Mouse (Mus musculus): ENCODE measurements around the gene Rab23.
"Not testable (repeated sequence)": the region's sequence is repeated elsewhere in the genome, so short reads cannot be mapped to it uniquely, and the experiment has no call there.

The Rab23 gene

DNA sequence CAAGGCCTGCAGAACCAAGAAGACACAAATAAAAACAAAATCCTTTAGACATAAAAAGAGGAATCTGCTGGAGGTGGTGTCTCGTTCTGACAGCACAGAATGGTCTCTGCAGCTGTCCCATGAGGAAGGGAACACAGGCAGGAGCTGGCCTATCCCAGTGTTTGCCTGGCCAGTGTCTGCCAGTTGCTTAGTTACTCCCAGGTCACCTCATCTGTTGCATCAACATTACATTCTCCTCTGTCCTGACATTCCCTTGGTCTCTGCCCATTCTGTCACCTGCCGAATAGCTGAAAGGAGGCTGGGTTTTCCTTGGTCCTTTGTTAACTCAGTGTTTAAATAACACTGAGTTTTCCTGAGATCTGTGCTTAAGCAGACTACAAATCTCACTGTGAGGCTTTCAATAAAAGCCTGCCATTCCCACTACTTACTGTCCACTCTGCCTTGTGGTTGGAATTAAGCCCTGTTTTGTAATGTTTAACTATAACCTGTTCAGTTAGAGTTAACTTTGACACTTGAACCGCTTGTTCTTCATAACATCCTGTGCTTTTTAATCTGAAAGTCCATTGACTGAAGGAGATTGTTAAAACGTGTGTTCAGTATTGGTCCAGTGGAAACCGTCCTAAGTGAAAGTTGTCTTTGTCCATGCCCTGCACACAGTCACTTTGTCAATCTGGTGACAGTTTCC lies 14.5 kb downstream of the Rab23 start:
- no peak for DNase-seq (ENCODE audit: low spot score)

DNA sequence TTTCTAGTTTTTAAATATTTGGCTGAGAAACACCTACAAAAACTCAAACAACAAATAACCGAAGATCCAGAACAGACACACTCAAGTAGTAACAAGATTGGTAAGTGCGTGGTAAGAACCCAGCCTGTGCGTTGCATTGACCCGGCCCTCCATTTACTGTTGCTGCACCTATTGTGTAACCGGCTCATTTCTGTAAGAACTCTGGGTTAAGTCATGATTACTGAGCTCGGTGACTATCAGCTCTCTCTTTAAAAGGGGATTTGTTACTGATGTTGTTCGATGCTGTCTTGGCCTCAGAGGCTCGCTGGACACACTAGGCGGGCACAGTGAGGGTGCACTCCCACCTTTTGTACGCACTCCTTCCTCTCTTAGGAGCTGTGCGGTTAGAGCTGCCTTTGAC lies 18.6 kb downstream of the Rab23 start:
- DNase-seq (ENCODE audit: low spot score), result no peak

DNA sequence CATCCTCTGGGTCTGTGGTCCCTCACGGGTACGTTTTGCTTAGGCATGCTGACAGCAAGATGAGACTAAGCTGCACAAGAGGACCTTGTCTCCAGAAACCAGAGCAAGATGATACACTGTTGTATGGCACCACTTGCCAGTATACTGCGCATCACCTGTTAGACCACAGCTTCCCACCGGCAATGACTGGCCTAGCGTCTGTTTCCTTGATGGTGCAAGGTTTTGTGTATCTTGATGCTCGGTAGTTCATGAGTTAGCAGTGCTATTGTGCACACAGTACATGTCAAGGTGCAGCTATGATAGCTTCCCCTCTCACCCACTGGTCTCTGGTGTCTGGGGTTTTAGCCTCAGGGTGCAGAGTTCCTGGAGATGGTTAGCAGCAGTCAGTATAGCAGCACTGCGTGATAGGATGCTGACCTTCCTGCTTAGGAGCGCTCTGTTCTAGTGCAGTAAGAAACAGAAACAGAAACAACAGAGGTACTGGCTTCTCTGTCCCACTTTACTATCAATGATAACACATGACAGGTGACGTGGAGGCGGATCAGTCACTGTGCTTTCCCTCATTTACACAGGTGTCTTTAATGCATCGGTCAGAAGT lies 19.1 kb downstream of the Rab23 start:
- DNase-seq (ENCODE audit: low spot score), result no peak

DNA sequence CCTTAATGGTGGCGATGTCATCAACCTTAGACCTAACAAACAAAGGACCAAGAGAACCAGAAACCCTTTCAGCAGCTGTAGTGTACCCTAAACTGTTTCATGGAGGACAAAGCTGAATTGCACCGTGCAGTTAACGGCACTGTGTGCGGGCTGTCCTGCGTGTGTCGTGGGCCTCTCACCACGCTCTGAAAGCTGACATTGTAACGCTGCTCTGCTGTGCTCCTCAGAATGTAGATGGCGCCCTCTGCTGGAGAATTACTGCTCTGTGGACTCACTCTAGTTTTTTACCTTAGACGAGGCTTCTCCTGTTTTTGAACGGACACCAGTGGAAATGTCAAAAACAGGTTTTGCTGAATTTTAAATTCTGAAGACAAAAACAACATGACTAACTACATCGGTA lies 19.6 kb downstream of the Rab23 start:
- DNase-seq (ENCODE audit: low spot score), result peak; percentile 62

DNA sequence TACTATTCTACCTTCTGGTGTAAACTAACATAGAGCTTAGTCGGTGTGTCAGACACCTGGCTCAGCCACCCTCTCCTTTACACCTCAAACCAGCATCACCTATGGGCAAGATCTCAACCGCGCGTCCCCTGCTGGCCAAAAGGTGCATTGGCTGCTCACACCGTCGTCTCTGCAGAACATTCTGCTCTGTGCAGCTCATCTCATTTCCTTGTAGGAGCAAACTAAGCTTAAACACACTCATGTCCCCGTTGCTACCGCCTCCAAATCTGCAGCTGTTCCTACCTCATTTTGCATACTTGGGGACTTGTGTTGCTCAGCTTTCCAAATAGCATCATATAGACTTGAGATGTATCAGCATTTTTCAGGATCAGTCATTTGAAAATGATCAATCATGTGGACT lies 23.2 kb downstream of the Rab23 start:
- no peak for DNase-seq (ENCODE audit: low spot score)

DNA sequence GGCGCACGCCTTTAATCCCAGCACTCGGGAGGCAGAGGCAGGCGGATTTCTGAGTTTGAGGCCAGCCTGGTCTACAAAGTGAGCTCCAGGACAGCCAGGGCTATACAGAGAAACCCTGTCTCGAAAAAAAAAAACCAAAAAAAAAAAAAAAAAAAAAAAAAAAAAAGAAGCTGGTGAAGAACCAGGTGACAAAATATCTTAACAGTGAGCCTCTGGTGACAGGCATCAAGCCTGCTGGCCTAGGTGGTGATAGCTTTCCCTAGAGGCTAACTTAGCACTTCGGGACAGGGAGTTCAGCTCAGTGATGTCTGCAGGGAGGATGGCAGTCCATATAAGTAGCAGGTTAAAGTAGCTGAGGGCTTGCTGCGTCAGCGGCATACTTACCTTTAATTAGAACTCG lies 25.1 kb downstream of the Rab23 start:
- not testable (repeated sequence) for DNase-seq (ENCODE audit: low spot score)

DNA sequence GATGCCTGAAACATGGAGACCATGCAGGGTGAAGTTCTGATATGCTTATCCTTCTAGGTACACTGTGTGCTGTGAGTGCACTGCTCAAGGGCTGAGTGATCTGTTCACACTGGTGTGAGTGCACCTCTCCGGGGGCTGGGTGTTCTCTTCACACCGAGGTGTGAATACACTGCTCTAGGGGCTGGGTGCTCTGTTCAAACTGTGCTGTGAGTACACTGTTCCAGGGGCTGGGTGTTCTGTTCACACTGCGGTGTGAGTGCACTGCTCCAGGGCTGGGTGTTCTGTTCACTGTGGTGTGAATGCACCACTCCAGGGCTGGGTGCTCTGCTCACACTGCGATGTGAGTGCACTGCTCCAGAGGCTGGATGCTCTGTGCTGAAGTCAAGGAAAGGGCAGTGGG lies 26.2 kb downstream of the Rab23 start:
- no peak for DNase-seq (ENCODE audit: low spot score)

DNA sequence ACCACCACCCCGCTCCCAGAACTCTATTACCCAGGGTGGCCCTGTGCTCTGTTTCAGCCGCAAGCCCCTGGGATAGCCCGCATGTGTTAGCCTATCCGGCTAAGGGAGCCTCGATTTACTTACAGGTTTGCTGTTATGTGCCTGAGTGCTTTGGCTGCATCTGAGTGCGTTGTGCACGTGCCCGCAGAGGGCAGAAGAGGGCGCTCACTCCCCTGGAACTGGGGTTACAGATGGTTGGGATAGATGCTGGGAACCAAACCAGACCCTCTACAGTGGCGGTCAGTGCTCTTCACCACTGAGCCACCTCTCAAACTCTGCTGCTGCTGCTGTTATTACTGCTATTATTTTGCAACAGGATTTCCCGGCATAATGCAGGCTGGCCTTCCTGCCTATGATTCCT lies 29.4 kb downstream of the Rab23 start:
- DNase-seq (ENCODE audit: low spot score), result no peak

DNA sequence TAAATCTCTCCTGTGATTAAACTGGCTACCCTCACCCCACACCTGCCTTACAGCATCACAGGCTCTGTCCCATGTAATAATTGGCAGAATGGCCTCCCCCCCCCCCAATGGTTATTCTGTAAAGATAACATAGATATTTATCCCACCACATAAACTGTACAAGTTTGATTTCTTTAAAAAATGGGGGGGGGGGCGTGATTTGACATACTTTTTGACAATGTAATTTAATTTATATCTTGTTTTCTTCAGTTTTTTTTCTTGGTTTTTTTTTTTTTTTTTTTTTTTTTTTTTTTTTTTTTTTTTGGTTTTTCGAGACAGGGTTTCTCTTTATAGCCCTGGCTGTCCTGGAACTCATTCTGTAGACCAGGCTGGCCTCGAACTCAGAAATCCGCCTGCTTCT lies 30.0 kb downstream of the Rab23 start:
- not testable (repeated sequence) for DNase-seq (ENCODE audit: low spot score)

DNA sequence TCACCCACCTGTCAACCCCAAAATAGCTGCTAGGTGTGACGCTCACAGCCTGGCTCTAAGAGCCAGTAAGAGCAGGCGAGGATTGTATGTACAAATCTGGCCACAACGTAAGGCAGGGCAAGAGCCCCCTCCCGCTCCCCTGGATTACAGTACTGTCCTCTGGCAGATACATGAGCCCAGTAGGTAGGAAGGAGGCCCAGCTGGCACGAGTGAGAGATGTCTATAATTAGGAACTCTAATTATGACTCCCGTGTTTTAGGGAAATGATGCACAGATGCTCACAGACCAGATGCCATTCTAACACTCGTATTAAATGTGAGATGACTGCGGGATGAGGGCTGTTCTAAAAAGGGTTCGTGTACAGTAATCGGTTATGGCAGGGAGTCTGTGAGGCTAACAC lies 31.6 kb downstream of the Rab23 start:
- DNase-seq (ENCODE audit: low spot score), result no peak

DNA sequence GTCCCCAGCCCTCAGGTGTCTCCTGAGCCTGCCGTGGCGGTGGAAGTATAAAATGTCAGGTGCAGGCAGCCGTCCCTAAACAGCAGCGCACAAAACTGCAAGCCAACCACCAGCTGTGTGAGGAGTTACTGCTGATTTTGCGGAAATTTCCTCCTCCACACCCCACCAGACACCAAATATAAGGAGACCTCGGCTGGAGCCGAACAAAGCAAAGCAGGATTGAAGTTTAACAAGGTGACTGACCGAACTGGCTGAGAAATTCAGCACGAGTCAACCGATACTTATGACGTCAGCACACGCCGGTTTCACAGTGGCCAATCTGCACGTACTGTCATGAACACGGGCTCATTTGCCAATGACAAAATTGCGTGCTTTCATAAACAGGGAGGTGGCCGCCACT lies 34.4 kb downstream of the Rab23 start:
- DNase-seq (ENCODE audit: low spot score), result no peak

DNA sequence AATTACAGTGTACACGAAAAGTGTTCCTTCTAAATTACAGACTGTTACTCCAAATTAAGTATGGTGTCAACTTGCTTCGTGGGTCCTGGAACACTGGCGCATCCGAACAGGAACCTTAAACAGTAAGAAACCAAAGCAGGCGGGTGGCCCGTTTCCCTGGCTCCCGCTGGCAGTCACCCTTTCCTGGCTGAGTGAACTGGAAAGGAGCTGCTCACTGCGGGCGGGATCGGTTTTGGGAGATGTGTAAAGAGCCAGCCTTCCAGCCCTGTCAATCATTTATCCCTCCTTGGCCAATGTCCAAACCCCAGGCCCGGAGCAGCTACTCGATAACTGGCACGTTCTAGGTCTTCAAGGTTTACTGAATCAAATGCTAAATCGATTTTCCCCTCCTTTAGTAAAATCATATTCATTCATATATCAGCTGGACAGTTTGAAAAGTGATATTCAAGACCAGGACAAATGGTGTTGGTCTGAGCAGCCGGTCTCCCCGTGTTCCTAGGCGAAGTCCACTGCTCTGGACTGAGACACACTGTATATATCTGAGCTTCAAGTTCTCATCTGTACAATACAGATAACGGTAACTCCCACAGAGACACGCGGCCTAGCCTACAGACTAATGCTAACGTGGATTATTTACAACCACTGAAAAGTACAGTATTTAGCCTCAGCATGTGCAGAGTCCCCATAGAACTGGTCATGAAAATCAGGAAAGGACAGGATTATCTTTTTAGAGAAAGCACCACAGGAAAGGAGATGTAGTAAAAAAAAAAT lies 35.5 kb downstream of the Rab23 start:
- DNase-seq (ENCODE audit: low spot score), result no peak

DNA sequence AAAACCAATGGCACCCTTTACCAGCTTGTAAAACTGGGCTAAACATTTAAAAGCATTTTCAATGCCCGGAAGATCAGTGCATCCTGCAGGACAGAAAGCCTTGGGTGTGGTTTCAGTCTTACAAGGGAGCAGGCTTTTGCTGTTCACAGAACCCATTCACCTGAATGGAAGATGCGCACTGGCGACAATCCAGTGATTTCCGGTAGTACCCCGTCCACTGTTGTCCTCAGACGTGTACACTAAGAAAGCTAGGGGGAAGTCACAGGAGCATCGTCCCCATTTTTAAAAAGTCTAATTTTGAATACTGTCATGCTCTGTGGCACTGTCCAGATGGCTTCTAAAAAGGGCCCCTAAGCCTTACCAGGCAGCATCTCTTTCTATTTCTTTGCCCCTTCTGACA lies 36.1 kb downstream of the Rab23 start:
- DNase-seq (ENCODE audit: low spot score), result no peak

DNA sequence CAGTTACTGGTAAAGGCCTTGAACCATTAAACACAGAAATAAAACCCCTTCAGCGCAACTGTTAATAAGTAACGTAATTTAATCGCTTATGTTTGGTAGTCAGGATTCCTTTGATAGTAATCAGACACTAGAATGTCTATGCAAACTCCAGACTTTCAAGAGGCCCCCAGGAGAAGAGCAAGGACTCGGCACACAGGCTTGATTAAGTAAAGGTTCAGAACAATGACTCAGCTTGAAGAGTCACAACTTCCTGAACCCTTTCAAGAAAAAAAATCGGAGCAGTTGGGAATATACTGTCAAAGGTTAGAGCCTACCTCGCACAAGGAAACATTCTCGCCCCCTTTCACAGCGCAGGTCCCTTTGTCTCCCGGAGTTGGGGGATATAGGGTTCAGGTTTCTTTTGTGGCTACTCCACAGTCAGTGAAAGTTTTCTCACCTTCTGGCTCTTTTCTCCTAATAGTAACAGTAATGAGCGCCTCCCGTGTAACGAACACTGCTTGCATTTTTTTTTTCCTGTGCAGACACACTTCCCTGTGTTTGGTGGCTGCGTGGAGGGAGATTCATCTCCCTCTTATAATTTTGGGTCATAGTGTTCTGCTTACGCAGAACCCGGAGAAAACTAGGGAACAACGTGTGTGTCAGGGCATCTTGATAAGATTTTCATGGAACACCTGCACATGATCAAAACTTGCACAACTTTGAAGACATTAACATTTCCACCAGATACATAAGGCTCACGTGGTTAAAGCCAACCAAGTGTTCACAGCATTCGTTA lies 36.8 kb downstream of the Rab23 start:
- DNase-seq (ENCODE audit: low spot score), result no peak

DNA sequence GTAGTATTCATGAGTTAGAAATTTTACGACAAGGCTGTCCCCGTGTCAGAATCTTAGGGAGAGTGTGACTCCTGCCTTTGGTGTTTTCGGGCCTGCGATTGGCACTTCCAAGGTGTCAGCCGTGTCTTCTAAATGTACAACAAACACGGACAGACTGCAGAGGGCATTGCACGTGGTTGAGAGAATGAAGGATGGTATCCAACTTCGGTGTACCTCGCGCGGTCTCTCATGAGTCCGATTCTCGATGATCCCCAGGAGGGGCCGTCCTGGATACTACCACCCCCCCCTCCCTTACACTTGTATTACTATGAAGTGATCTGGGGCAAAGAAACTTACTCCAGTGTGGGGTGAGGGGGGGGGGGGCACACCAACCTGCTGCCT lies 37.3 kb downstream of the Rab23 start:
- DNase-seq (ENCODE audit: low spot score), result peak; percentile 5

DNA sequence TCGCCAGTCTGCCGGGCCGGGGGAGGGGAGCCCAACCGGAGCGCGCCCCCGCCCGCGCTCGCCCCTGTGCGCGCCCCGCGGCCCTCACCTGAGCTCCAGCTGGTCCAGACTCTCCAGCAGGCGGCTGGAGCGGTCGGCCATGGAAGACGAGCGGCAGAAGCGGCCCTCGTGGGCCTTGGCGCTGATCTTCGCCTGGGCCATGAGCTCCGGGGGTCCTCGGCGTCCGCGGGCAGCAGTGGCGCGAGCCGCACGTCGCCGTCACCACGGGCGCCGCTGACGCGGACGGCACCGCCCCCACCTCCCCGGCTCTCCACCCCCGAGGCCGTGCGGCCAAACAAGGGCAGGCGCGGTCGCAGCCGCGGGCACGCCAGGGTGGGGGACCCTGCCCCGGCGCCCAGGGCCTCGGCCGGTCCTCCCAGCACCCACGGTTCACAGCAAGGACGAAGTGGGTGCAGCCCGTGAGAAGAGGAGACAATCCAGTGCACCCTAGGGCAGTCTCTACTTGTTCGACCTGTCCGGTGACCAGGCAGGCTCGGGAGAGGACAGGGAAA lies 37.9 kb downstream of the Rab23 start, which contains the start of gene Bag2:
Gene Bag2, minus strand, starts transcription at position 305 of the 551 bp plus-strand sequence.
- peak; percentile 35 for DNase-seq (ENCODE audit: low spot score)

DNA sequence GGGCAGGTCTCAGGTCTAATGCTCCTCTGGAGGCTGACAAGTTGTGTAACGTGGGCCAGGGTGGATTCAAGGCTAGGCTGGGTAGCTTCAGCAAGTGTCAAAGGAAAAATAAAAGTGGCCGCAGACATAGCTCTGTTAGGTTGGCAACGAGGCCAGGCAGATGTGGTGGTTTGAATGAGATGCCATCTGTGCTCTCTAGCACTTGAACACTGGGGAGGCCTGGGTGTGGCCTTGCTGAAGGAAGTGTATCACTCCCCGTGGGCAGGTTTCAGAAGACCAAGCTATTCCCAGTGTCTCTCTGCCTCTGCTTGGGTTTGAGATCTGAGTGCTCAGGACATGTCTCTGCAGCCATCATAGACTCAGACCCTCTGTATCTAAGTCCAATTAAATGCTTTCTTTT lies 38.8 kb downstream of the Rab23 start:
- no peak for DNase-seq (ENCODE audit: low spot score)

DNA sequence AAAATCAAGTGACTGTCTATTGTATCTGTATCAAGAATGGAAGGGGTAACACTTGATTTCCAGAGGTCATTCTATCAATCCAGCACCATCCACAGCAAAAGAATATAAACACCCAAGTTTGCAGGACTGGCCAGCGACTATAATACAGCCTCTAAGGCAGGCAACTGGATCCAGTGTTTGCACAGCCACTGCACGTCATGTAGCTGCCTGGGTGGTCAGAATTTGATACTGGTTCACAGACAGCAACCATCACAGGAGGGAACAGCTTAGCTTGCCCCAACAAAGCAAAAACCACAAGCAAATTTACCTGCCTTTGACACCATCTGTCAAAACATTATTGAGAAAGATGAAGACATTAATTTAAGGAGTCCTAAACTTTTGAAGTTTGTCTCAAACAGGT lies 44.1 kb downstream of the Rab23 start:
- DNase-seq (ENCODE audit: low spot score), result no peak

DNA sequence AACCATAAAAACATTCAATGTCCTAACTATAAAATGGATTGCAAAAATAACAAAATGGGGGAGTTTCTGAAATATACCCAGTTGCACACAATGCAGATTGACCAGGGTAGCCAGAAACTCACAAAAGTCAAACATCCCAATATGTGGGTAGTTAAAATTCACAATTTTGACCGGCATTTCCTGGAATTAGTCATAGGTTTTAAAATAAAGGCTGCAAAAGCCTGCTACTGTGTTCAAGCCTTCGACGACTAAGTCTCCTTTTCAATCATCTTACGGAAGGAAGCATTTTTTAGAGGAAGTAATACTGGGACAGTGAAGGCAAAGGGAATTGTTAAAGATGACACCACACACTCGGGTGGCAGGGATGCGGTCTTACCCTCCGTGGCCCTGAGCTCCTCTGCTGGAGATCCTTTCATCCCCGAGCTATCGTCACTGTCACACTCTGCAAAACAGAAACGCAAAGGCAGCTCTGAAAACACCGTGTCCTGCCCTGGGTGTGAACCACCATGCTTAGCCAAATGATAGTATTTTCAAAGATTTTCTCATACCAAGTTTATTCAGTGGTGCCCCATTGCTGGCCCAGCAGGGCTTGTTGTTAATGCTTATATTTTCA lies 45.9 kb downstream of the Rab23 start:
- DNase-seq (ENCODE audit: low spot score), result no peak

DNA sequence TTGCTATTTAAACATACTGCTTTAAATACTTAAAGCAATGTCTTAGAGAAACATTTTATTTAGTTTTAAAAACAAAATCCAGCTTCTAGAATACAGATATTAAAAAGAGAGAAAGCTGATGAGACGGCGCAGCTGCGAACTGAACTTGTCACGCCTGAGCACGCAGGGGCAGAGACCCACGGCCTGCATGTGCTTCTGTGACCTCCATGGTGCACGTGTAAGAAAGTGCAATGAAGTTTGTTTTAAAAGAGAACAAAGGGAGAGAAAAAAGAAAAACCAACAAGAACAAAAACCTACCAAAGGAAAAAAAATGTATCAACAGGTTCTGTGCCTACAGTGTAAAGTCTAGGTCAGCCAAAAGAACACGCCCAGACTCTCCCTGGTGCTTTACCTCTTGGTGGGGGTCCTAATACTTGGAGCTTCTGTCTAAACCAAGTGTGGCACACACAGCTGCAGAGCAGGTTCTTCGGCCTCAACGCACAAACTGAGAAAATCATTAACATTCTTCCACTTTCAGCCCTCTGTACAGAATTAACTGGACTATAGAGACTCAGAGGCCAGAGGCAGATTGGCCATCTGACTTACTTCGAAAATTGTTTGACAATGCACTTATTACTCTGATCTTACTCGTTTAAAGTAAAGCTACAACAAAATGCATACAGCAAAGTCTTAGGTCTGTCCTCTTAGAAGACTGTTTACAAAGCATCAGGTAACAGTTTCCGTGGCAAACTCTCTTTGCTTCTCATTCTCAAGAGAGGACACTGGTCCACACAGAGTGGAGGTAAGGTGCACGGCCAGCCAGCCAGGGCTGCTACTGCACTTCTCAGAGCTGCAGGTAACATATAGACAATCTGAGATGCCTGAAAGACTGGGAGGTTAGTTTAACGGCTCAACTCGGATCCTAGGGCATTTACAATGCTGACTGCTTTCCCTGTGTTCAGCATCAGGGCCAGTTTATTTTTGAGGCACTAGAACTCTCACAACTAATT lies 47.1 kb downstream of the Rab23 start:
- no peak for DNase-seq (ENCODE audit: low spot score)
